Mouse (Mus musculus) frontal cortex, postnatal 14 days (tissue): ENCODE results near the gene Dact1.
A peak's percentile ranks its signal among the peaks of the same experiment; 100 is the strongest.

Experiments
- DNase-seq, 2 experiments: peaks; one replicate each; pipeline ENCODE4 v3.0.0; 2022; ENCODE audit warnings: low spot score in 2 of 2

The Dact1 gene

GRCm38 (mm10) chr12:71337896-71338463 is 28.3 kb downstream of the Dact1 start:
- no peak for DNase-seq

GRCm38 (mm10) chr12:71339142-71339848 is 29.6 kb downstream of the Dact1 start:
- DNase-seq = no peak

- DNase-seq = no peak
Observed at GRCm38 (mm10) chr12:71342397-71342796, 32.7 kb downstream of the Dact1 start.

GRCm38 (mm10) chr12:71345471-71345870 is 35.8 kb downstream of the Dact1 start:
- no peak for DNase-seq

GRCm38 (mm10) chr12:71346071-71346470 is 36.4 kb downstream of the Dact1 start:
- DNase-seq = no peak

- DNase-seq = no peak
Observed at GRCm38 (mm10) chr12:71348401-71348896, 38.8 kb downstream of the Dact1 start.

- no peak for DNase-seq
Observed at GRCm38 (mm10) chr12:71350077-71350476, 40.4 kb downstream of the Dact1 start.

GRCm38 (mm10) chr12:71354656-71355055 is 45.0 kb downstream of the Dact1 start:
- DNase-seq = no peak

GRCm38 (mm10) chr12:71355092-71355491 is 45.4 kb downstream of the Dact1 start:
- no peak for DNase-seq

- DNase-seq = no peak
Observed at GRCm38 (mm10) chr12:71361616-71362015, 51.9 kb downstream of the Dact1 start.

- DNase-seq = no peak
Observed at GRCm38 (mm10) chr12:71362425-71362824, 52.7 kb downstream of the Dact1 start.

GRCm38 (mm10) chr12:71364106-71364505 is 54.4 kb downstream of the Dact1 start:
- no peak for DNase-seq

GRCm38 (mm10) chr12:71364531-71364930 is 54.8 kb downstream of the Dact1 start:
- no peak for DNase-seq

- no peak for DNase-seq
Observed at GRCm38 (mm10) chr12:71365208-71365607, 55.5 kb downstream of the Dact1 start.

- DNase-seq = peak in 1 of 2 experiments; percentile 11
Observed at GRCm38 (mm10) chr12:71366175-71366574, 56.5 kb downstream of the Dact1 start.

GRCm38 (mm10) chr12:71368631-71369030 is 58.9 kb downstream of the Dact1 start:
- DNase-seq = no peak
